Mouse (Mus musculus) MEL (cell line): ENCODE data around the gene Aff3. TPM values are rescaled to one million over a fixed set of nuclear protein-coding genes. Genes with fewer than 3 reads are reported as not detected.

Source experiments
- DNase-seq: peaks from one replicate; pipeline ENCODE4 v3.0.0; 2011; ENCODE audit warnings: low read depth, low spot score
- H3K27ac ChIP-seq: 2 replicates; pipeline ENCODE4 v1.5.1; 2012; ENCODE audit warnings: low read depth, mild to moderate bottlenecking, control low read depth, low read length, moderate library complexity; ENCODE audit not compliant: control insufficient read depth
- H3K27me3 ChIP-seq, 2 experiments: fragments of 150-350 bp in 1 of 2; sonication (generic) in 1 of 2; 2 replicates each; pipeline ENCODE4 v1.6.1; 2012; ENCODE audit warnings: low read length in 2 of 2, mild to moderate bottlenecking in 2 of 2, improper control_type of control experiment in 1 of 2, moderate library complexity in 1 of 2; ENCODE audit not compliant: insufficient read depth in 2 of 2, control insufficient read depth in 1 of 2
- H3K36me3 ChIP-seq, 2 experiments: 2 replicates each; pipeline ENCODE4 v1.6.1; 2012 to 2014; ENCODE audit warnings: low read length in 2 of 2, improper control_type of control experiment in 1 of 2, inconsistent platforms in 1 of 2, mild to moderate bottlenecking in 1 of 2; ENCODE audit not compliant: insufficient read depth in 2 of 2, control insufficient read depth in 1 of 2
- H3K4me1 ChIP-seq, 2 experiments: fragments of 150-350 bp in 1 of 2; sonication (generic) in 1 of 2; 2 replicates each; pipeline ENCODE4 v1.6.1; 2012; ENCODE audit warnings: low read length in 2 of 2, improper control_type of control experiment in 1 of 2, mild to moderate bottlenecking in 1 of 2; ENCODE audit not compliant: insufficient read depth in 2 of 2, control insufficient read depth in 1 of 2
- H3K4me3 ChIP-seq, 2 experiments: fragments of 150-350 bp in 1 of 2; sonication (generic) in 1 of 2; 2 replicates each; pipeline ENCODE4 v1.5.1; 2012; ENCODE audit warnings: low read depth in 2 of 2, low read length in 2 of 2, mild to moderate bottlenecking in 2 of 2, moderate library complexity in 2 of 2, control low read depth in 1 of 2, improper control_type of control experiment in 1 of 2; ENCODE audit not compliant: control insufficient read depth in 1 of 2, insufficient read depth in 1 of 2
- H3K79me2 ChIP-seq: 2 replicates; pipeline ENCODE4 v1.6.1; 2012; ENCODE audit warnings: mild to moderate bottlenecking, low read length, moderate library complexity; ENCODE audit not compliant: control insufficient read depth, poor library complexity, insufficient read depth
- H3K9ac ChIP-seq: 2 replicates; pipeline ENCODE4 v1.6.1; 2012; ENCODE audit warnings: low read depth, mild to moderate bottlenecking, control low read depth, low read length, moderate library complexity; ENCODE audit not compliant: control insufficient read depth, poor library complexity, severe bottlenecking
- H3K9me3 ChIP-seq: fragments of 150-350 bp; sonication (generic); replicated peaks from 2 replicates; pipeline ENCODE4 v1.6.1; 2012; ENCODE audit warnings: mild to moderate bottlenecking, low read length, improper control_type of control experiment, moderate library complexity; ENCODE audit not compliant: insufficient read depth
- CHD1 ChIP-seq: IDR thresholded peaks from 2 replicates; pipeline ENCODE4 v1.6.1; 2012; ENCODE audit warnings: low read depth, mild to moderate bottlenecking, inconsistent platforms, low read length, improper control_type of control experiment
- ELF1 ChIP-seq: IDR thresholded peaks from 2 replicates; pipeline ENCODE4 v1.6.1; 2014; ENCODE audit warnings: low read depth, mild to moderate bottlenecking, inconsistent platforms, low read length, improper control_type of control experiment, moderate library complexity
- HCFC1 ChIP-seq: IDR thresholded peaks from 2 replicates; pipeline ENCODE4 v1.6.1; 2012; ENCODE audit warnings: low read depth, mild to moderate bottlenecking, inconsistent platforms, low read length, improper control_type of control experiment, moderate library complexity
- JUND ChIP-seq: IDR thresholded peaks from 2 replicates; pipeline ENCODE4 v1.6.1; 2011; ENCODE audit warnings: low read depth, mild to moderate bottlenecking, improper control_type of control experiment, low read length
- MAFK ChIP-seq: IDR thresholded peaks from 2 replicates; pipeline ENCODE4 v1.6.1; 2011; ENCODE audit warnings: low read depth, mild to moderate bottlenecking, low read length, improper control_type of control experiment, borderline replicate concordance
- MYB ChIP-seq: IDR thresholded peaks from 2 replicates; pipeline ENCODE4 v1.6.1; 2011; ENCODE audit warnings: mild to moderate bottlenecking, low read depth, low read length, improper control_type of control experiment
- MYC ChIP-seq: IDR thresholded peaks from 2 replicates; pipeline ENCODE4 v1.6.1; 2011; ENCODE audit warnings: low read depth, mild to moderate bottlenecking, low read length, improper control_type of control experiment, moderate library complexity
- POLR2A ChIP-seq, 2 experiments: IDR thresholded peaks; 2 replicates each; pipeline ENCODE4 v1.6.1; 2011 to 2012; ENCODE audit warnings: low read length in 2 of 2, mild to moderate bottlenecking in 2 of 2, control low read depth in 1 of 2, improper control_type of control experiment in 1 of 2, low read depth in 1 of 2, moderate library complexity in 1 of 2; ENCODE audit not compliant: control insufficient read depth in 1 of 2, insufficient read depth in 1 of 2, poor library complexity in 1 of 2
- RCOR1 ChIP-seq: IDR thresholded peaks from 2 replicates; pipeline ENCODE4 v1.6.1; 2012; ENCODE audit warnings: low read depth, mild to moderate bottlenecking, inconsistent platforms, low read length, improper control_type of control experiment
- SMC3 ChIP-seq: IDR thresholded peaks from 2 replicates; pipeline ENCODE4 v1.6.1; 2011; ENCODE audit warnings: low read depth, low read length, improper control_type of control experiment
- TAL1 ChIP-seq: IDR thresholded peaks from 2 replicates; pipeline ENCODE4 v1.6.1; 2012; ENCODE audit warnings: mild to moderate bottlenecking, inconsistent platforms, low read length, moderate library complexity, mixed read lengths
- TCF12 ChIP-seq: IDR thresholded peaks from 2 replicates; pipeline ENCODE4 v1.6.1; 2014; ENCODE audit warnings: low read depth, mild to moderate bottlenecking, inconsistent platforms, low read length, improper control_type of control experiment, moderate library complexity
- UBTF ChIP-seq: IDR thresholded peaks from 2 replicates; pipeline ENCODE4 v1.6.1; 2012; ENCODE audit warnings: low read depth, mild to moderate bottlenecking, inconsistent platforms, low read length, improper control_type of control experiment, moderate library complexity, borderline replicate concordance; ENCODE audit not compliant: insufficient read depth
- USF1 ChIP-seq: IDR thresholded peaks from 2 replicates; pipeline ENCODE4 v1.6.1; 2014; ENCODE audit warnings: low read depth, mild to moderate bottlenecking, inconsistent platforms, low read length, improper control_type of control experiment, moderate library complexity
- ZC3H11A ChIP-seq: IDR thresholded peaks from 2 replicates; pipeline ENCODE4 v1.6.1; 2012; ENCODE audit warnings: low read depth, mild to moderate bottlenecking, inconsistent platforms, low read length, improper control_type of control experiment
- polyA plus RNA-seq, 2 experiments: library from polyadenylated mRNA; stranded (reverse) in 1 of 2; unstranded in 1 of 2; fragments of >175 nt in 1 of 2; fragments of >200 nt in 1 of 2; gene quantifications; 2 replicates each; pipeline versions ENCODE4 v1.2.1 to v1.2.4; 2012; ENCODE audit warnings: low replicate concordance in 2 of 2, low read depth in 1 of 2; ENCODE audit not compliant: insufficient read length in 2 of 2, insufficient read depth in 1 of 2, missing spikeins in 1 of 2
- total RNA-seq: library from RNA; depleted of rRNA; stranded (reverse); fragments of 300-350 nt; gene quantifications from 2 replicates; pipeline ENCODE4 v1.2.3, GENCODE M21; 2012

Aff3 gene
- total and polyA plus RNA-seq, 3 experiments = 18.5 to 41.1 (median 25.4) TPM

DNA sequence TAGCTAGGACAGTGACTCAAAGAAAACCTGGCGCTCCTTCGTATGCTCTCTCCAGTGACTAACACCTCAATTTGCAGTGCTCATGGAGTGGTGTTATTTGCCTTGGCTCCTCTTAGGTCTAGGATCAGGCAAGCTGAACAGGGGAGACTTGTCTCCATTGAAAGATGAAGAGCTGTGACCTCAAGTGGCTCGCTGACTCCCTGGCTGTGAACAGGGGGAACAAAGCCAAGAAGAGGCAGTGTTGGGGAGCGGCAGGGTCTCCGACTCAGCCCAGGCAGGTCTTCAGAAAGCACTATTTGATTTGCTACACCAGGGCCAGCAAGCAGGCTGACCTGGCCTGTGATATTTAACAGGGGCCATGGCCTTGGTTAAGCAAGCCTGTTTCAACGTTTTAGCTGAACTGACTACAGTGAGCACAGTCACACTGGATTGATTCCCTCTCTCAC, 423.5 kb downstream of the Aff3 start:
- TF ChIP-seq CHD1 = no peak
- TF ChIP-seq MYB = no peak
- TF ChIP-seq HCFC1 = no peak
- no peak for DNase-seq
- peaks cover 0 to 3% of the 10 kb centered on the region in 2 experiments; a peak in 3 of 4 replicates for H3K36me3 ChIP-seq

DNA sequence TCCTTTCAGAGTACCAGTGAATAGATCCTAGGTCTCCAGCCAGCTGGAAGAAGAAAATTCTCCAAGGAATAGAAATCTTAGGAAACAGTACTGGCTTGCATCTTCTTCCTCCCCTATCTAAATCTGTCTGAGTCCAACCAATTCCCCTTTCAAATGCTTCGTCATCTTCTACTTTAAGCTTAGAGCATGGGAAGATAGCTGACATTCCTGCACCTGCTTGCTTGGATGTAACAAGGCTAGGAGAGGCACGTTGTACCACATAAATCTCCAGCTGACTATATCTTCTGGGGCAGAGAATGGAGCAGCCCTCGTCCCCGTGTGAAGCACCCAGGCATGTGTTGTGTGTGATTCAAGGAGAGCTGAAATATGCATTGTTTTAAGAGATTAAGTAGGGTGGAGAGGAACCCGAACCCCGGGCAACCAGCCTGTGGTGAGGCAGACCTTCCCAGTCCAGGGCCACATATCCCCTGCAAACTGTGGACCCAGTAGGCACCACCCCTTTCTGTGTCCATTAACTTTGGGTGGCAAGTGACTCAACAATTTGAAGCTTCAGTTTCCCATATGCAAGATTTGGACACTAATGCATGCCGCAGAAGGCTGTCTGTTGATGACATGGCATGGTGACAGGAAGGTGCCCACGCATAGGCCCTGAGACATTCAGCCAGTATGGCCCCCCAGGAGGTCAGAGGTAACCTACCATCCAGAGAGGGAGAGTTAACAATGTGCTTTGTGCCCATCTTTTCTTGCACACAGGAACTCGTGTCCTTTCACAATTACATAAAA, 424.1 kb downstream of the Aff3 start:
- no peak overlapping the region for H3K4me3 ChIP-seq
- H3K9me3 ChIP-seq = no peaks in the 10 kb centered on the region
- TF ChIP-seq ZC3H11A (no peak), TAL1 (no peak), JUND (no peak), MYC (no peak), SMC3 (no peak), ELF1 (no peak), USF1 (no peak), RCOR1 (no peak), TCF12 (no peak), POLR2A (IDR thresholded peaks at IDR 0.05; ENCODE audit: control insufficient read depth in 1 of 2, insufficient read depth in 1 of 2, low read depth in 1 of 2, low read length in 2 of 2, poor library complexity in 1 of 2) (no peak), MAFK (no peak), UBTF (no peak)
- no peak overlapping the region for H3K9ac ChIP-seq
- peaks cover 0 to 3% of the 10 kb centered on the region in 2 experiments; a peak in 2 of 4 replicates for H3K36me3 ChIP-seq
- no peak for DNase-seq
- H3K4me1 ChIP-seq = peaks cover 0 to 2% of the 10 kb centered on the region in 2 experiments; a peak in 1 of 4 replicates
- no peaks in the 10 kb centered on the region for H3K27me3 ChIP-seq
- no peaks in the 10 kb centered on the region for H3K79me2 ChIP-seq
- H3K27ac ChIP-seq = no peak overlapping the region

More for the DNA sequence above, 423.5 kb downstream of the Aff3 start:
- Histone ChIP-seq H3K4me1 (peaks cover 0 to 2% of the 10 kb centered on the region in 2 experiments; a peak in 1 of 4 replicates), H3K9ac (no peak overlapping the region), H3K27me3 (no peaks in the 10 kb centered on the region), H3K79me2 (no peaks in the 10 kb centered on the region), H3K9me3 (no peaks in the 10 kb centered on the region), H3K4me3 (no peak overlapping the region), H3K27ac (no peak overlapping the region)
